Mouse (Mus musculus) hindbrain, embryonic 16.5 days (tissue): ENCODE results near the gene Mindy3. TPM values are rescaled to one million over a fixed set of nuclear protein-coding genes. Genes with fewer than 3 reads are reported as not detected.
A peak's percentile ranks its signal among the peaks of the same experiment; 100 is the strongest.

Experiments used
- ATAC-seq: fragments of 200-750 bp; cut with Nextera tagmentation; 2 replicates; pipeline ENCODE4 v1.8.0; 2017; ENCODE audit warnings: moderate TSS enrichment, moderate library complexity
- H3K27ac ChIP-seq: fragments of 300-500 bp; sonication (generic); 2 replicates; pipeline ENCODE4 v1.5.1; 2014; ENCODE audit warnings: low read depth, mild to moderate bottlenecking, control low read depth, low read length, moderate library complexity
- H3K27me3 ChIP-seq: fragments of 300-500 bp; sonication (generic); replicated peaks from 2 replicates; pipeline ENCODE4 v1.6.1; 2014; ENCODE audit warnings: low read length; ENCODE audit not compliant: control insufficient read depth, insufficient read depth
- H3K36me3 ChIP-seq: fragments of 300-500 bp; sonication (generic); 2 replicates; pipeline ENCODE4 v1.6.1; 2014; ENCODE audit warnings: mild to moderate bottlenecking, low read length, moderate library complexity, mixed read lengths; ENCODE audit not compliant: control insufficient read depth, insufficient read depth
- H3K4me1 ChIP-seq: fragments of 300-500 bp; sonication (generic); 2 replicates; pipeline ENCODE4 v1.6.1; 2014; ENCODE audit warnings: low read depth, low read length; ENCODE audit not compliant: control insufficient read depth, insufficient read depth
- H3K4me2 ChIP-seq: fragments of 300-500 bp; sonication (generic); 2 replicates; pipeline ENCODE4 v1.6.1; 2014; ENCODE audit warnings: mild to moderate bottlenecking, low read length, control low read depth, moderate library complexity
- H3K4me3 ChIP-seq: fragments of 300-500 bp; sonication (generic); 2 replicates; pipeline ENCODE4 v1.5.1; 2014; ENCODE audit warnings: mild to moderate bottlenecking, low read length, control low read depth, moderate library complexity
- H3K9ac ChIP-seq: fragments of 300-500 bp; sonication (generic); 2 replicates; pipeline ENCODE4 v1.6.1; 2014; ENCODE audit warnings: low read depth, mild to moderate bottlenecking, control low read depth, low read length, moderate library complexity
- H3K9me3 ChIP-seq: fragments of 300-500 bp; sonication (generic); 2 replicates; pipeline ENCODE4 v1.6.1; 2014; ENCODE audit warnings: mild to moderate bottlenecking, low read length, moderate library complexity; ENCODE audit not compliant: control insufficient read depth
- WGBS: fragments of 180-500 bp; shearing (Covaris S2); extraction: QIAGEN DNeasy Blood & Tissue Kit; methylation state at CpG from one replicate; pipeline ENCODE4 v1.1.7; 2014; 5-methylcytosine and 5-hydroxymethylcytosine counted together
- polyA plus RNA-seq: library from polyadenylated mRNA; unstranded; fragments of >200 nt; fragmentation: Nextera tagmentation; extraction: Ambion mirVana; gene quantifications from 2 replicates; pipeline ENCODE4 v1.2.1, GENCODE M21; 2015

Gene Mindy3
- polyA plus RNA-seq, 1 experiment from 2014 or later: 46.1 TPM

DNA sequence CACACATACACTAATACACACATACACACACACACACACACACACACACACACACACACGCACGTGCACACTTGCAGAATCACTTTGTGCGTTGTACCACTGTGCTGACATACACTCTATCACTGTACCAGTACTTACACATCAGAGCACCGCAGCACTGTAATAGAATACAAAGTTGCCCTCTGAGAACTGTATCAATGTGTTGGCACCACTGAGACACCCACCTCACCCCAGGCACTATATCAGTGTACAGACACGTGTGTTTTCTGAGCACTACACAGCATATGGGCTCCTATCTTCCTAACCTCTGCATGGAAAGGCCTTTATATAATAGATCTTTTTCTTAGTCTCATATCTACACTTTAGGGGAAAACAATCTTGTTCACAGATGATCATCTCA lies 64.4 kb downstream of the Mindy3 start:
- no peak overlapping the region for H3K27ac ChIP-seq
- H3K4me1 ChIP-seq: no peaks in the 10 kb centered on the region
- H3K4me3 ChIP-seq: no peak overlapping the region
- 98% methylated on average over 5 of the region's 5 CpGs for WGBS
- no peaks in the 10 kb centered on the region for H3K27me3 ChIP-seq
- H3K36me3 ChIP-seq: peaks cover 10% of the 10 kb centered on the region
- H3K4me2 ChIP-seq: no peak overlapping the region
- no peak for ATAC-seq
- peaks cover 2% of the 10 kb centered on the region; the same call in 1 of the 2 replicates for H3K9me3 ChIP-seq
- H3K9ac ChIP-seq: no peak overlapping the region

DNA sequence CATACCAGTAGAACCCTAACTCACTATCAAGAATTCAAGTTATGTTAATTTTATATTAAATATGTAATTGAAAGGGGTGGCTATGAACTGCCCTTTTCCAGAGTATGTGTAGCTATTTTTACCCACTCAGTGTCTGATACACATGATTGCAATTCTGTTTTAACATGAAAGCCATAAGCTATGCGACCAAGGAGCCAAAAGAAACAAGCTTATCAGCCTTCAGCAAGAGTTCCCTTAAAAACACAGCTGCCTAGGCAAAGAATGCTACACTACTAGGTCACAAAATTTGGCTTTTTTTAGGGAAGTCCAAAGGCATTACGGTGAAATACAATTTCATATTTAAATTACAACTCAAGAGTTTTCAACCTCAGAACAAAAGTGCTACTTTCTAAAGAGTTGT lies 70.4 kb downstream of the Mindy3 start:
- H3K27ac ChIP-seq: no peak overlapping the region
- H3K4me2 ChIP-seq: no peak overlapping the region
- 94% methylated on average over 2 of the region's 2 CpGs for WGBS
- H3K4me1 ChIP-seq: no peaks in the 10 kb centered on the region
- no peaks in the 10 kb centered on the region for H3K27me3 ChIP-seq
- no peak overlapping the region for H3K4me3 ChIP-seq
- H3K9ac ChIP-seq: no peak overlapping the region
- no peak for ATAC-seq
- H3K36me3 ChIP-seq: peaks cover 6% of the 10 kb centered on the region; the same call in 1 of the 2 replicates
- no peaks in the 10 kb centered on the region for H3K9me3 ChIP-seq

DNA sequence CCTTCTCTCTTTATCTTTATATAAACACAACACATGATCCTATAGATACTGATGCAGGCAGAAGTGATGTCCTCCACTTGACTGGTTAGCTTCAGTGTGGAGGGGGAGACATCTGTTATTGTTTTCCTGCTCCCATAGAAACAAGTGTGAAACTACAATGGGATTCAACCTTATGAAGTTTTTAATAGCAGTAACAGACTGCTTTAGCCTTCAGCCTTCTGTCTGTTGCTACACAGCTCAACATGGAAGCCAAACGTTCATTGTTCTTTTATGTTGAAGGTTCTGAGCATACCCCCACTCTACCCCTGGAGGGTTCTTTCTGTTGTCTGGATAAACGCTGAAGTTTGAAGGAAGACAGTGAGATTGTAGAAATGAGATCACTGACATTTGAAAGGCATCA lies 87.3 kb downstream of the Mindy3 start:
- Histone ChIP-seq H3K36me3 (no peaks in the 10 kb centered on the region), H3K4me3 (no peak overlapping the region), H3K27ac (no peak overlapping the region), H3K4me1 (peaks cover 6% of the 10 kb centered on the region), H3K9me3 (no peaks in the 10 kb centered on the region), H3K9ac (no peak overlapping the region), H3K4me2 (no peak overlapping the region), H3K27me3 (no peaks in the 10 kb centered on the region)
- ATAC-seq: no peak
- WGBS: 64% methylated on average over 2 of the region's 2 CpGs

DNA sequence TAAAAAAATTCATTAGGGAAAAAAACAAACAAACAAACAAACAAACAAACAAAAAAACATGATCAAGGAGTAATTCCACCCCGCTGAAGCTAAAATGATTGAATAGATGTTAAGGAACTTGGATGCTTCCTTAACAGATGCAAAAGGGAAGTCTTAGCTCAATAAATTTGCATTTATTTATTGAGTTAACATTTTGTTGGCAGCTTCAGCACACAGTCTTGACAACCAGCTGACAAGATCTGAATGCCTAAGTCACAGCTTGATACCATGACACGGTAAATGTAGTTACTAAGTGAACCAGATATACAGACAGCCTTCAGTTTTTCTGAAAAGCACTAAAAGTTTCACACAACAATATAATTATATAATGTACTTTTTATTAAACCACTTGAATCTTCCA lies 89.7 kb downstream of the Mindy3 start:
- no peak overlapping the region for H3K4me3 ChIP-seq
- no peak overlapping the region for H3K27ac ChIP-seq
- no peaks in the 10 kb centered on the region for H3K27me3 ChIP-seq
- H3K36me3 ChIP-seq: no peaks in the 10 kb centered on the region
- H3K4me1 ChIP-seq: peaks cover 6% of the 10 kb centered on the region
- no peak overlapping the region for H3K9ac ChIP-seq
- no peaks in the 10 kb centered on the region for H3K9me3 ChIP-seq
- H3K4me2 ChIP-seq: no peak overlapping the region
- 38% methylated on average over 2 of the region's 2 CpGs for WGBS
- ATAC-seq: no peak

DNA sequence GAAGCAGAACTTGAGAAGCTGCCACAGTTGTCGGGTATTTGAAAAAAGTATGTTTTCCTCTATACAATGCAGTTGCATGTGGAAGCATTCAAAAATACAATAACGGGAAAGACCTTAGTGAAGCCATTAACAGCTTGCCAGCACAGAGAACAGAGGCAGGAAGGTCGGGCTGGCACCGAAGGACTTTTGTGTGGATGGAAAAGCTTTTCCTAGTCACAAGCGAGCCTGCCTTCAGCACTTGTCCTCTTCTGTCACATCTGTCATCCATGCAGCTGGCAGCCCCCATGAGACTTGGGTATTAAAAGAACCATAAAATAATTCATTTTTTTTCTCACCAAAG lies 90.2 kb downstream of the Mindy3 start:
- Histone ChIP-seq H3K9me3 (no peaks in the 10 kb centered on the region), H3K4me3 (no peak overlapping the region), H3K27me3 (no peaks in the 10 kb centered on the region), H3K4me1 (peaks cover 6% of the 10 kb centered on the region), H3K9ac (no peak overlapping the region), H3K36me3 (no peaks in the 10 kb centered on the region), H3K4me2 (peak overlapping the region; percentile 62), H3K27ac (no peak overlapping the region)
- ATAC-seq: no peak; the same call in 1 of the 2 replicates
- WGBS: 13% methylated on average over 5 of the region's 5 CpGs

DNA sequence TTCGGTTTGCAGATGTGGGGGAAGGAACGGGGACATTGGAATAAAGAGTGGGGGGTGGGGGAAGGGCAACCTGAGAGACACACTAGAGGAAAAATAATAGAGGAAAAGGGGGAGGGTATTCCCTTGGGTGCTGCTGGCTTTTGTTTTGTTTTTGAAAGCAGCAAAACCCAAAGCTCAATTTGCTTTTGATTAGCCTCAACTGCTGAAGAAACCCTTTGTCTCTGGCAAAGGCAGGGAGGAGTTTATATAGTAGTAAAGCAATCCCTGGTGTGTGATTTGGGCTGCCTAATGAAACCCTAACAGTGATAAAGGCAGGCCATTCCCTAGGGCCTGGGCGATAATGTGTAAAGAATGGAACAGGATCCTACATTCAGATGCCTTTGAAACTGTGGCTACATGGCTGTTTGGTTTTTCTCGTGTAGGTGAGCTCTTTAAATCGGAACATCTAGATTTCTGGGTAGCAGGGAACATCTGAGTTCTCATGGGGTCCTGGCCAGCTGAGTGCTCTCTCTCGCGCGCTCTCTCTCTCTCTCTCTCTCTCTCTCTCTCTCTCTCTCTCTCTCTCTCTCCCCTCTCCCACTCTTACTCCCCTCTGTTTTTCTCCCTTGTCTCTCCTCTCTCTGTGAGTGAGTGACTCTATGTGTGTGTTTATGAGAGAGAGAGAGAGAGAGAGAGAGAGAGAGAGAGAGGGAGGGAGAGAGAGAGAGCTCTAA lies 90.8 kb downstream of the Mindy3 start:
- Histone ChIP-seq H3K9me3 (no peaks in the 10 kb centered on the region), H3K4me1 (peaks cover 6% of the 10 kb centered on the region), H3K4me2 (peak overlapping the region; percentile 62), H3K4me3 (no peak overlapping the region), H3K9ac (no peak overlapping the region), H3K36me3 (no peaks in the 10 kb centered on the region), H3K27ac (no peak overlapping the region), H3K27me3 (no peaks in the 10 kb centered on the region)
- ATAC-seq: peak; percentile 64
- WGBS: 11% methylated on average over 8 of the region's 8 CpGs

DNA sequence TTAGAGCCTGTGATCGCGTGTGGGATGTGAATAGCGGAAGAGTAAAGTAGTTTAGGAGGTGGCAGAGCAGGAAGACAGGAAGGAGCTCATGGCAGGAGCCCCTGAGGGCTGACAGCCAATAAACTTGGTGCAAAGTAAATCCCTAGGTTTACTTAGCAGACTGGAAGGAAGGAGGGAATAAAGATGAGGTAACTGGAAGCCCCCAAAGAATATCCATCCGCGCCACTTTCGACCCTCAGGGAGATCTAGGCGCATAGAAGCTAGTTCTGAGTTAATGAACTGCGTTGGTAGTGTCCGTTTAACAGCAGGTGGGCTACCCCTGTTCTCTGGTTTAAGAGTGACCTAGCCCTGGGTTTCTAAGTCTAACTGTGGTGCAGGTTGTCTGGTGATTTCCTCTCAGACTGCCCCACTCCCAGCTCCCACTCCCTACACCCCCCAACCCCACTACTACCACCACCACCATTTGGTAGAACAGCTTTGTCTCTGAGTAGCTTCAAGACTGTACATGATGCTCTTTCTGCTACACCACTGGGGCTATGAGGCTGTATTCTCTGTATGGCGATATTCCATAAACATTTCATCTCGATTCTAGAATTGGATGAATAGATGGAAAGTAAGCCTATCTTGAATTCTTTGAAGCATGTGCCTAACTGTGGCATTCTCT lies 91.4 kb downstream of the Mindy3 start:
- Histone ChIP-seq H3K27ac (no peak overlapping the region), H3K27me3 (no peaks in the 10 kb centered on the region), H3K9ac (no peak overlapping the region), H3K9me3 (no peaks in the 10 kb centered on the region), H3K4me1 (peaks cover 6% of the 10 kb centered on the region), H3K4me3 (peak overlapping the region; percentile 34), H3K36me3 (no peaks in the 10 kb centered on the region), H3K4me2 (peak overlapping the region; percentile 62)
- ATAC-seq: peak; percentile 28
- 27% methylated on average over 11 of the region's 11 CpGs for WGBS

DNA sequence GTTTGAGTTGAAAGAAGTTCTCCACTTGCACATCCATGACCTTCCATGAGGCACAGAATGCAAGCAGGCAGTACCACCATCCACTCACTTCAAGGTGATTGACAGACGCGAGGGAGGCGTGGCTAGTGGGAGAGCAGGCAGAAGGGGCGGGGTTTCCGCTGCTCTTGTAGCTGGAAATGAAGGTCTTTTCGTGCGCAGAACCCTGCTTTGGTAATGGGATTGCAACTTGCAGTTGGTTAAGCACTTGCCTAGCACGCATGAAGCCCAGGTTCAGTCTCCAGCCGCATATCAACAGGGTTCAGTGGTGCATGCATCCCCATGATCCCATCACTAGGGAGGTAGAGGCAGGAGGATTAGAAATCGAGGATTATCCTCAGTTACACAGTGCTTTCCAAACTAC lies 92.1 kb downstream of the Mindy3 start:
- Histone ChIP-seq H3K27me3 (no peaks in the 10 kb centered on the region), H3K27ac (no peak overlapping the region), H3K9ac (0 out of 2 replicates have a peak overlapping the region, but pooled peaks have one; percentile 8), H3K36me3 (no peaks in the 10 kb centered on the region), H3K4me2 (peak overlapping the region; percentile 62), H3K4me3 (peak overlapping the region; percentile 34), H3K9me3 (no peaks in the 10 kb centered on the region), H3K4me1 (peaks cover 6% of the 10 kb centered on the region)
- ATAC-seq: peak; percentile 50; the same call in 1 of the 2 replicates
- WGBS: 9% methylated on average over 10 of the region's 10 CpGs

DNA sequence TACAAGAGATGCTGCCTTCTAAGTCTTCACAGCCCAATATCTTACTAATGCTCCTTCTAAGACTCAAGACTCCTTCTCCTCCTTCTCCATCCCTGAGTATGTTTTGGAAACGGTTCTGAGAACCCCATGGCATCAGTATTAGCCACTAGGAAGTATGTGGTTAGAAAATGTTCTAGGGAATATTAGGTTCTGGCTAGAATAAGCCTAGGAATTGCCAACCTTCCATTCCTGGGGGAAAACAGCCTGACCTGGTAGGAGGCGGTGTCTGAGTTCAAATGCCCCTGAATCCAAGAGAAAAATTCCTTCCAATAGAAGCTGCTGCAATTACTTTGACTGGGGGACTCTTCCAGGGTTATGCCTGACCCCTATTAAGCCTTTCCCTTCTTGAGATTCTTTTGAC lies 93.4 kb downstream of the Mindy3 start:
- Histone ChIP-seq H3K4me2 (no peak overlapping the region), H3K27me3 (no peaks in the 10 kb centered on the region), H3K36me3 (no peaks in the 10 kb centered on the region), H3K9me3 (no peaks in the 10 kb centered on the region), H3K27ac (no peak overlapping the region), H3K4me1 (peaks cover 6% of the 10 kb centered on the region), H3K9ac (no peak overlapping the region), H3K4me3 (no peak overlapping the region)
- WGBS: 85% methylated on average over 2 of the region's 2 CpGs
- no peak for ATAC-seq
